Mouse (Mus musculus) intestine, embryonic 16.5 days (tissue): ENCODE data around the gene Snrpd2. TPM values are rescaled to one million over a fixed set of nuclear protein-coding genes. Genes with fewer than 3 reads are reported as not detected.
A peak's percentile ranks its signal among the peaks of the same experiment; 100 is the strongest.

Source experiments
- ATAC-seq: fragments of 200-750 bp; cut with Nextera tagmentation; 2 replicates; pipeline ENCODE4 v1.8.0; 2017; ENCODE audit warnings: moderate TSS enrichment, moderate library complexity
- H3K27ac ChIP-seq: fragments of 300-500 bp; sonication (generic); 2 replicates; pipeline ENCODE4 v1.5.1; 2014; ENCODE audit warnings: mild to moderate bottlenecking, low read length
- H3K27me3 ChIP-seq: fragments of 300-500 bp; sonication (generic); replicated peaks from 2 replicates; pipeline ENCODE4 v1.6.1; 2014; ENCODE audit warnings: low read length, control low read depth, mixed read lengths; ENCODE audit not compliant: control insufficient read depth, insufficient read depth
- H3K36me3 ChIP-seq: fragments of 300-500 bp; sonication (generic); 2 replicates; pipeline ENCODE4 v1.6.1; 2014; ENCODE audit warnings: low read length, control low read depth; ENCODE audit not compliant: control insufficient read depth, insufficient read depth
- H3K4me1 ChIP-seq: fragments of 300-500 bp; sonication (generic); 2 replicates; pipeline ENCODE4 v1.6.1; 2014; ENCODE audit warnings: low read length, control low read depth, mixed read lengths; ENCODE audit not compliant: control insufficient read depth, insufficient read depth
- H3K4me2 ChIP-seq: fragments of 300-500 bp; sonication (generic); 2 replicates; pipeline ENCODE4 v1.6.1; 2014; ENCODE audit warnings: low read depth, low read length, control low read depth
- H3K4me3 ChIP-seq: fragments of 300-500 bp; sonication (generic); 2 replicates; pipeline ENCODE4 v1.5.1; 2014; ENCODE audit warnings: mild to moderate bottlenecking, low read length
- H3K9ac ChIP-seq: fragments of 300-500 bp; sonication (generic); 2 replicates; pipeline ENCODE4 v1.6.1; 2014; ENCODE audit warnings: low read depth, low read length
- H3K9me3 ChIP-seq: fragments of 300-500 bp; sonication (generic); 2 replicates; pipeline ENCODE4 v1.6.1; 2016; ENCODE audit warnings: low read length, control low read depth; ENCODE audit not compliant: control insufficient read depth
- WGBS: fragments of 180-500 bp; shearing (Covaris S2); extraction: QIAGEN DNeasy Blood & Tissue Kit; methylation state at CpG from one replicate; pipeline ENCODE4 v1.1.7; 2014; 5-methylcytosine and 5-hydroxymethylcytosine counted together
- polyA plus RNA-seq: library from polyadenylated mRNA; unstranded; fragments of >200 nt; fragmentation: Nextera tagmentation; extraction: Ambion mirVana; gene quantifications from 2 replicates; pipeline ENCODE4 v1.2.1, GENCODE M21; 2015

Snrpd2 gene
- polyA plus RNA-seq, 1 experiment from 2014 or later: 132 TPM

DNA sequence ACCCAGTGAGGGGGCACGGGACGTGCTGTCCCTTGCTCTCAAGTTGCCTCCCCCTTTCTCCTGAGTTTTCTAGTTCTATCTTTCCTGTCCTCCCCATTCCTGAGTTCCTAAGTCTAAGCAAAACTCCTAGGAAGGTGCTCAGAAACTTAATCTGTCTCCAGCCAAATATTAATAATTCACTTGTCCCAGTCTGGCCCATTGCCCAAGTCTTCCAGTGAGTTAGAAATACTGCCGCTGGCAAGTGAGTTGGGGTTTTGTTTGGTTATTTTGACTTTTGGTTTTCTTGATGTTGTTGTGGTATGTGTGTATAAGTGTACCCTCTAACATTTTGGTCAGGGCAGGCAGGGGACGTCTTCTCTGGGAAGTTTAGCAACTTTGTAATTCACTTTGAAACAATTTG, 27.8 kb upstream of the Snrpd2 start:
- Histone ChIP-seq H3K27me3 (no peaks in the 10 kb centered on the region), H3K4me1 (peaks cover 16% of the 10 kb centered on the region), H3K4me3 (no peak overlapping the region), H3K27ac (no peak overlapping the region), H3K4me2 (no peak overlapping the region), H3K9me3 (0 out of 2 replicates have a peak, but pooled peaks cover 8% of the 10 kb centered on the region), H3K36me3 (no peaks in the 10 kb centered on the region), H3K9ac (no peak overlapping the region)
- no peak for ATAC-seq
- WGBS: 97% methylated on average over 4 of the region's 4 CpGs

DNA sequence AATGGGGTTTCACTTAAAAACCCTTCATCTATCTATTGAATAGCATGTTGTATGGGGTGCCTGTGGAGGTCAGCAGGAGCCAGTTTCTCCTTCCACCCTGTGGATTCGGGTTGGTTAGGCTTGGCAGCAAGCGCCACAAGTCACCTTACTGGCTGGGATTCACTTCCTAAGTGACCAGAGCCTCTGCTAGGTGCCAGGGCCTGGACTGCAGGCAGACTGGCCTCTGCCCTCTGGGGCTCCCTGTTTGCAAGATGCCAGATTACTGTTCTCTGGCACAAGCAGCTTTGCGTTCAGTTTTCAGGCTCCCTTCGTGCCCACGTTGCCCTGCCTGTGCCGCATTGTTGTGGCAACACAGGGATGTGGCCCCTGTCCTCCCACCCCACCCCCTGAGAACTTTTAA, 24.8 kb upstream of the Snrpd2 start:
- no peak for ATAC-seq
- Histone ChIP-seq H3K27me3 (no peaks in the 10 kb centered on the region), H3K4me2 (no peak overlapping the region), H3K4me3 (no peak overlapping the region), H3K9ac (no peak overlapping the region), H3K27ac (no peak overlapping the region), H3K36me3 (no peaks in the 10 kb centered on the region), H3K4me1 (peaks cover 9% of the 10 kb centered on the region), H3K9me3 (no peaks in the 10 kb centered on the region)
- WGBS: 88% methylated on average over 6 of the region's 6 CpGs

DNA sequence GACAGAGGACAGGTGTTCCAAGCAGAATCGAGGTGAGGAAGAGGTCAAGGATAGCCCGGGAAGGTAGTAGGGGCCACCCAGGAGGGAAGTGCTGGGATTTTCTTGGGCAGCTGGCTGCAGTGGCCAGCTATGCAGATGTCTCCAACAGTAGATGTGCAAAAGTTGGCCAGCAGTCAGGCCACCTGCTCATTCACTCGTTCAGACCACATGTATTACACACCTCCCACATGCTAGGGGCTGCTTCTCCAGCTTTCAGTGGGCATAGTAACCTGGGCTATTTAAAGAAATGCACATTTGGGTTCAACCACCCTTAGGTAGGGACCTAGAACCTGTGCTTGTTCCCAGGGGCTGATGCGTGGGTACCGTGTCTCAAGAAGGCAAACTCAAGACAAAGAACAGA, 21.8 kb upstream of the Snrpd2 start:
- Histone ChIP-seq H3K9ac (no peak overlapping the region), H3K4me1 (peaks cover 8% of the 10 kb centered on the region; the same call in 1 of the 2 replicates), H3K27me3 (no peaks in the 10 kb centered on the region), H3K36me3 (no peaks in the 10 kb centered on the region), H3K4me3 (no peak overlapping the region), H3K4me2 (no peak overlapping the region), H3K9me3 (no peaks in the 10 kb centered on the region), H3K27ac (no peak overlapping the region)
- no peak for ATAC-seq
- WGBS: 73% methylated on average over 5 of the region's 5 CpGs

DNA sequence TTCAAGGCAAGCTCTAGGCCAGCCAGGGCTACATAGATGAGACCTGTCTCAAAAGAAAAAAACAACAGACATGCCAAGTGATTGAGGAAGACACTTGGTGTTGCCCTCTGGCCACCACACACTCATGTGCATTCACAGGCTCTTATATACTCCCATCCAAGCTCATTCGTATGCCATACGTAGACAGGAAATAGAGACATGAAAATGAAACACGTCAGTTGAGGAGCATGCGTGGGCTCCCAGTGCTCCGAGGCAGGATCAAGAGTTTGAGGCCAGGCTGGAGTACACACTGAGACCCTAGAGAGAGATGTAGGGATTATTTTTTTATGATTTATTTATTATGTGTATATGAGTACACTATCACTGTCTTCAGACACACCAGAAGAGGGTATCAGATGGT, 20.1 kb upstream of the Snrpd2 start:
- Histone ChIP-seq H3K9ac (no peak overlapping the region), H3K27me3 (no peaks in the 10 kb centered on the region), H3K4me3 (no peak overlapping the region), H3K36me3 (no peaks in the 10 kb centered on the region), H3K4me2 (no peak overlapping the region), H3K4me1 (peaks cover 8% of the 10 kb centered on the region; the same call in 1 of the 2 replicates), H3K27ac (no peak overlapping the region), H3K9me3 (no peaks in the 10 kb centered on the region)
- 91% methylated on average over 5 of the region's 5 CpGs for WGBS
- ATAC-seq: no peak

DNA sequence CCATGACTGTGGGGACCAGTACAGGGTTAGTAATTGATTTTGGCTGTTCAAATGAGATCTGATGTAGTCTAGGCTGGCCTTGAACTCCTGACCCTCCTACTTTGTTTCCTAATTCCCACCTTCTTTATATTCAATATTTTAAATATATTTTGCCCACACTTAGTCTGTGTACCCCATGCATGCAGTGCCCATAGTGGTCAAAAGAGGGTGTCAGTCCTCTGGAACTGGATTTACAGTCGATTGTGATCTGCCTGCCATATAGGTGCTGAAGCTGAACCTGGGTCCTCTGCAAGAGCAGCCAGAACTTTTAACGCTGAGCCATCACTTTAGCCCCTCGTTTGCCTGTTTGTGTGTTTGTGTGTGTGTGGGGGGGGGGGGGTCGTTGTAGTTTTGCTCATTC, 18.9 kb upstream of the Snrpd2 start:
- peaks cover 8% of the 10 kb centered on the region; the same call in 1 of the 2 replicates for H3K4me1 ChIP-seq
- no peak for ATAC-seq
- no peaks in the 10 kb centered on the region for H3K27me3 ChIP-seq
- 0 out of 2 replicates have a peak overlapping the region, but pooled peaks have one; percentile 42 for H3K9ac ChIP-seq
- WGBS: 24% methylated on average over 4 of the region's 4 CpGs
- H3K4me2 ChIP-seq: peak overlapping the region; percentile 77
- H3K4me3 ChIP-seq: peak overlapping the region; percentile 55; the same call in 1 of the 2 replicates
- H3K27ac ChIP-seq: peak overlapping the region; percentile 45; the same call in 1 of the 2 replicates
- H3K9me3 ChIP-seq: no peaks in the 10 kb centered on the region
- peaks cover 5% of the 10 kb centered on the region for H3K36me3 ChIP-seq

DNA sequence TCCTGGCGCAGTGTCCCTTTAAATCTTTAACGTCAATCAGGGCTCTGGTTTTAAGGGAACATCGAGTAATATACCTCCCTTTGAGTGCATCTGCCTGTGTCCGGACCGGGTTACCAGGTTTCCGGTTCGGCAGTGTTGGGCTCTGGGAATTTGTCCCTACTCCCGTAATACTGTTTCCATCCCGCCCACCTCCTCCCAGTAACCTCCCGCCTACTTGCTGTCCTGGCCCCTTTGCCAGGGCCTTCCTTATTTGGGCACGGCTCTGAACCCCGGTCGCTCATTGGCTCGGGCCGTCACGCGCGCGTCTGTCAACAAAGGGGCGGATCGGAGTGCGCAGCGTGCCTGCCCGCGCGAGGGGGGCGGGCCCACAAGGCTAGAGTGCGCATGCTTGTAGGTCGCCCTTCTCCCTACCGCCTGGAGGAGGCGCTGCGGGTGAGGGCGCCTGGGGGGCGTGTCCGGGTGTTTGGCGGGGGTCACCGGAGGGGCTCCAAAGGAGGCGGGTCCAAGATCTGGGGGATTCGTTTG, 18.1 kb upstream of the Snrpd2 start:
- Histone ChIP-seq H3K4me1 (peaks cover 8% of the 10 kb centered on the region; the same call in 1 of the 2 replicates), H3K27me3 (no peaks in the 10 kb centered on the region), H3K27ac (peak overlapping the region; percentile 69), H3K4me3 (peak overlapping the region; percentile 55), H3K9me3 (no peaks in the 10 kb centered on the region), H3K36me3 (peaks cover 11% of the 10 kb centered on the region), H3K9ac (peak overlapping the region; percentile 62), H3K4me2 (peak overlapping the region; percentile 77)
- peak; percentile 99 for ATAC-seq
- WGBS: under 1% methylated on average over 39 of the region's 39 CpGs

DNA sequence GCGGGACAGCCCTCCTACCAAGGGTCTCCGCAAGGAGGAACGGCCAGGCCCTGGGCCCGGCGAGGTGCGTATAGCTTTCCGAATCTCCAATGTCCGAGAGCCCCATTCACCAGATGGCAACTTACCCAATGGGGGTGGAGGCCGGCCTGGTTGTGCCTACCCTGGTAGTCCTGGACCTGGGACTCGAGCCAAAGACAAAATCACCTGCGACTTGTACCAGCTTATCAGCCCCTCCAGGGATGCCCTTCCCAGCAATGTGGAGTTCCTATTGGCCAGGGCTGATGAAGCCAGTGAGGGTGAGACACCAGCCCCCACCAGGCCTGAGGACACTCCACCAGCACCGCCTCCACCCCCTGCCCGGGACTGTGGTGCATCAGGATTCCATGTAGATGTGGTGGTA, 13.4 kb upstream of the Snrpd2 start:
- Histone ChIP-seq H3K4me2 (no peak overlapping the region), H3K4me1 (peaks cover 5% of the 10 kb centered on the region; the same call in 1 of the 2 replicates), H3K4me3 (no peak overlapping the region), H3K9me3 (no peaks in the 10 kb centered on the region), H3K36me3 (peaks cover 20% of the 10 kb centered on the region), H3K9ac (no peak overlapping the region), H3K27ac (no peak overlapping the region), H3K27me3 (no peaks in the 10 kb centered on the region)
- WGBS: 92% methylated on average over 13 of the region's 13 CpGs
- no peak for ATAC-seq

DNA sequence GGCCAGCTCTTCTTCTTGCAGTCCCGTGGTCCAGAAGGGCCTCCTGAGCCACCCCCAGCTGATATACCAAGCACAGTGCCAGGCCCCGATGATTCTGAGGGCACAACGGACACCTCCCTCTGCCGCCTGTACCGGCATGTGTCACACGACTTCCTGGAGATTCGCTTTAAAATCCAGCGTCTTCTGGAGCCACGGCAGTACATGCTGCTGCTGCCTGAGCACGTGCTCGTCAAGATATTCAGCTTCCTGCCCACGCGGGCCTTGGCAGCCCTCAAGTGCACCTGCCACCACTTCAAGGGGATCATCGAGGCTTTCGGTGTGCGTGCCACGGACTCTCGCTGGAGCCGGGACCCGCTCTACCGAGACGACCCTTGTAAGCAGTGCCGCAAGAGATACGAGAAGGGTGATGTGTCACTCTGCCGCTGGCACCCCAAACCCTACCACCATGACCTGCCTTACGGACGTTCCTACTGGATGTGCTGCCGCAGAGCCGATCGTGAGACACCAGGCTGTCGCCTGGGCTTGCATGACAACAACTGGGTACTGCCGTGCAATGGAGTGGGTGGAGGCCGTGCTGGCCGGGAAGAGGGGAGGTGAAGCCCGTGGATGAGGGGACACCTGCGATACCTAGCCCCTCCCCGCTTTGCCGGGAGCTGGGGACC, 12.7 kb upstream of the Snrpd2 start:
- Histone ChIP-seq H3K27ac (no peak overlapping the region), H3K9me3 (no peaks in the 10 kb centered on the region), H3K27me3 (no peaks in the 10 kb centered on the region), H3K4me2 (no peak overlapping the region), H3K4me3 (no peak overlapping the region), H3K36me3 (peaks cover 20% of the 10 kb centered on the region), H3K9ac (no peak overlapping the region), H3K4me1 (peaks cover 3% of the 10 kb centered on the region; the same call in 1 of the 2 replicates)
- no peak for ATAC-seq
- WGBS: 92% methylated on average over 38 of the region's 38 CpGs

DNA sequence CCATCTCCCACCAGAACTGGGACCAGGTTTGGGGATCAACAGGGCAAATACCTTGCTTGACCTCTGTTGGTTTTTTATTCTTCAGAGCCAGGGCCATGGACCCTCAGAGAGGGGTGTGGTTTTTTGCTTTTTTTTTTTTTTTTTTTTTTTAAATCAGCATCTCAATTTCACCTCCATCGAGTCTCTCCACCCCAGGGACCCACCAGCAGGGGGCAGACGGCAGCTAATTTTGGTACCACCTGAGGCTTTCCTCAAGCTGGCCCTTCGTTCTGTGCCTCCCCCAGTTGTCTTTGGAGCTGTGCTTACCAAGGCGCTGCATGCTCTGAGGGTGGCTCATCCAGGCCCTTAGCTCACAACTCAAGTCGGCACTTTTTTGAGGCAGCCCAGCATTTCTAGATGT, 12.1 kb upstream of the Snrpd2 start:
- H3K27me3 ChIP-seq: no peaks in the 10 kb centered on the region
- 53% methylated on average over 5 of the region's 5 CpGs for WGBS
- H3K4me3 ChIP-seq: no peak overlapping the region
- ATAC-seq: no peak
- no peak overlapping the region for H3K4me2 ChIP-seq
- peaks cover 20% of the 10 kb centered on the region for H3K36me3 ChIP-seq
- no peaks in the 10 kb centered on the region for H3K9me3 ChIP-seq
- H3K9ac ChIP-seq: no peak overlapping the region
- no peak overlapping the region for H3K27ac ChIP-seq
- H3K4me1 ChIP-seq: no peaks in the 10 kb centered on the region
